Mouse (Mus musculus): ENCODE results near the gene C1qtnf6. TPM values are rescaled to one million over a fixed set of nuclear protein-coding genes. Genes with fewer than 3 reads are reported as not detected.

The C1qtnf6 gene
- polyA plus RNA-seq (2012; fragmentation: generic; extraction: Trizol) = 100 to 1,000 TPM in 1 of 2 experiments, 10 to 100 TPM in 1; 12.4 to 130 TPM

GRCm38 (mm10) chr15:78530671-78531450 is at the start of gene C1qtnf6:
C1qtnf6 (minus strand) TSS chr15:78531416.

GRCm38 (mm10) chr15:78572658-78573397 is 41.6 kb upstream of the C1qtnf6 start, which contains the start of gene Rac2:
Rac2 (minus strand) TSS chr15:78572783.

GRCm38 (mm10) chr15:78544561-78545001 is 13.4 kb upstream of the C1qtnf6 start, which contains the start of gene Sstr3:
Sstr3 (minus strand) TSS chr15:78544685.

GRCm38 (mm10) chr15:78494968-78495406 is 36.2 kb downstream of the C1qtnf6 start, which contains the start of gene Il2rb:
Il2rb (minus strand) TSS chr15:78495271.

Other genes with a start within 250 kb of the C1qtnf6 start
- gene Csf2rb2, start 225.7 kb downstream of the C1qtnf6 start, polyA plus RNA-seq (2012; fragmentation: generic; extraction: Trizol) = not detected
- gene Csf2rb, start 205.7 kb downstream of the C1qtnf6 start, polyA plus RNA-seq (2012; fragmentation: generic; extraction: Trizol) = not detected
- not detected for gene Tex33, start 135.5 kb downstream of the C1qtnf6 start, polyA plus RNA-seq (2012; fragmentation: generic; extraction: Trizol)
- 10 to 100 TPM; 13.6 to 29.6 TPM for gene Tst, start 125.5 kb downstream of the C1qtnf6 start, polyA plus RNA-seq (2012; fragmentation: generic; extraction: Trizol)
- 100 to 1,000 TPM in 1 of 2 experiments, 10 to 100 TPM in 1; 62.7 to 129 TPM for gene Mpst, start 125.0 kb downstream of the C1qtnf6 start, polyA plus RNA-seq (2012; fragmentation: generic; extraction: Trizol)
- 100 to 1,000 TPM; 227 to 234 TPM for gene Kctd17, start 102.9 kb downstream of the C1qtnf6 start, polyA plus RNA-seq (2012; fragmentation: generic; extraction: Trizol)
- gene Tmprss6, start 62.8 kb downstream of the C1qtnf6 start, polyA plus RNA-seq (2012; fragmentation: generic; extraction: Trizol) = 1 to 10 TPM in 1 of 2 experiments, under 1 TPM in 1; 0.09 to 2.9 TPM
- gene Il2rb, start 36.1 kb downstream of the C1qtnf6 start, polyA plus RNA-seq (2012; fragmentation: generic; extraction: Trizol) = under 1 TPM; under 0.01 to 0.32 TPM
- under 1 TPM in 1 of 2 experiments, not detected in 1; 0.01 TPM for gene Sstr3, start 13.3 kb upstream of the C1qtnf6 start, polyA plus RNA-seq (2012; fragmentation: generic; extraction: Trizol)
- not detected for gene Rac2, start 41.4 kb upstream of the C1qtnf6 start, polyA plus RNA-seq (2012; fragmentation: generic; extraction: Trizol)
- under 1 TPM; 0.21 to 0.48 TPM for gene Cyth4, start 65.6 kb upstream of the C1qtnf6 start, polyA plus RNA-seq (2012; fragmentation: generic; extraction: Trizol)
- under 1 TPM; 0.02 TPM for gene Elfn2, start 187.4 kb upstream of the C1qtnf6 start, polyA plus RNA-seq (2012; fragmentation: generic; extraction: Trizol)
- gene Mfng, start 242.1 kb upstream of the C1qtnf6 start, polyA plus RNA-seq (2012; fragmentation: generic; extraction: Trizol) = under 1 TPM in 1 of 2 experiments, not detected in 1; 0.02 TPM